Mouse (Mus musculus): ENCODE data around the gene Gm45713. TPM values are rescaled to one million over a fixed set of nuclear protein-coding genes. Genes with fewer than 3 reads are reported as not detected.

Gm45713 gene
- total RNA-seq, 1 experiment: 0.36 TPM

DNA sequence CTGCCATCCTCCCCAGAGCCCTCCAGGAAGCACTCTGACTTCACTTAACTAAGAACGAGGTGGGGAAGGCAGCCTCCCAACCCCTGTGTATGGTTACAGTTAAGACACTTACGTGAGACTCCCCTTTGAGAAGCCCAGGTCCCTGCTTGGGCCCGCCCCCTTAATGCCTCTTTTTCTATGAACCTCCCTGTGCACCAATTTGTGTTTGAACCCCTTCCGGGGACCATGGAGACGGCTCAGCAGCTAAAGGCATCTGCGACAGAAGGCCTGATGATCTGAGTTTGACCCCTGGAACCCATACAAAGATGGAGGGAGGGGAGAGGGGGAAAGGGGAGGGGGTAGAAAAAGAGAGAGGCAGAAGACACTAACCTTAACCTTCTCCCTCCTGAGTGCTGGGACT, 29.6 kb downstream of the Gm45713 start:
- no peak for DNase-seq (ENCODE audit: low read depth, low spot score)

DNA sequence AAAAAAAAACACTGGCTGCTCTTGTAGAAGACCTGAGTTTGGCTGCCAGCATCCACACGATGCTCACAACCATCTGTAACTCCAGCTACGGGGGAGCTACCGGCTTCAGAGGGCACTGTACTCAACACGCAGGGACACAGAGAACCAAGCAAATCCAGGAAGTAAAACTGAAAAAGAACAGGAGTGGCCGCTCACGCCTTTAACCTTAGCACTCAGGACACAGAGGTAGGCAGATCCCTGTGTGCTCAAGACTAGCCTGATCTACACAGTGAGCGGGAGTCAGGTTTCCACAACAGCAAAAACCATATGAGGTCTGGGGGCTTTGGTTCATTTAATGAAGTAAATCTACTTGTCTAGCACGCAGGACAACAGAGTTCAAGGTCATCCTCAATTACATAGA, 30.5 kb downstream of the Gm45713 start:
- Histone ChIP-seq H3K9me3 (ENCODE audit: control insufficient read depth, insufficient read depth, low read depth, low read length) (no peaks in the 10 kb centered on the region), H3K9ac (ENCODE audit: insufficient read depth, low read depth, low read length, poor library complexity, severe bottlenecking) (peak overlapping the region; percentile 16; the same call in 1 of the 2 replicates), H3K4me1 (ENCODE audit: control insufficient read depth in 2 of 2, insufficient read depth in 2 of 2, low read length in 2 of 2, poor library complexity in 1 of 2) (peaks cover 3 to 18% of the 10 kb centered on the region in 2 experiments; a peak in 2 of 4 replicates), H3K27ac (ENCODE audit: insufficient read depth, low read depth, low read length, poor library complexity, severe bottlenecking) (no peak overlapping the region), H3K36me3 (ENCODE audit: control insufficient read depth, insufficient read depth, low read length, poor library complexity, severe bottlenecking) (no peaks in the 10 kb centered on the region), H3K4me3 (ENCODE audit: insufficient read depth in 1 of 2, low read depth in 1 of 2, low read length in 2 of 2, poor library complexity in 1 of 2, severe bottlenecking in 1 of 2) (no peak overlapping the region)
- TF ChIP-seq ZNF384 (IDR thresholded peaks at IDR 0.05; ENCODE audit: low read depth, low read length): no peak
- TF ChIP-seq CHD2 (IDR thresholded peaks at IDR 0.05; ENCODE audit: low read depth, low read length): no peak
- no peak for TF ChIP-seq HCFC1 (IDR thresholded peaks at IDR 0.05; ENCODE audit: borderline replicate concordance, insufficient read depth, low read length)
- no peak for TF ChIP-seq ZC3H11A (IDR thresholded peaks at IDR 0.05; ENCODE audit: borderline replicate concordance, low read depth, low read length)
- no peak for TF ChIP-seq MAFK (IDR thresholded peaks at IDR 0.05; ENCODE audit: insufficient read depth, low read depth, low read length)
- in situ Hi-C loops (cut with MboI; ENCODE audit: low sequenced_read_pairs in 2 of 2, unreplicated experiment in 2 of 2): no loop called here
- no peak for DNase-seq (ENCODE audit: low read depth, low spot score)

More for the DNA sequence above, 29.6 kb downstream of the Gm45713 start:
- peak overlapping the region; percentile 4 to 12; a peak in 1 of 4 replicates for H3K4me3 ChIP-seq (ENCODE audit: insufficient read depth in 1 of 2, low read depth in 1 of 2, low read length in 2 of 2, poor library complexity in 1 of 2, severe bottlenecking in 1 of 2)
- in situ Hi-C loops (cut with MboI; ENCODE audit: low sequenced_read_pairs in 2 of 2, unreplicated experiment in 2 of 2): no loop called here
- H3K9ac ChIP-seq (ENCODE audit: insufficient read depth, low read depth, low read length, poor library complexity, severe bottlenecking): no peak overlapping the region
- no peaks in the 10 kb centered on the region for H3K36me3 ChIP-seq (ENCODE audit: control insufficient read depth, insufficient read depth, low read length, poor library complexity, severe bottlenecking)
- H3K27ac ChIP-seq (ENCODE audit: insufficient read depth, low read depth, low read length, poor library complexity, severe bottlenecking): peak overlapping the region; percentile 18; the same call in 1 of the 2 replicates
- no peak for TF ChIP-seq HCFC1 (IDR thresholded peaks at IDR 0.05; ENCODE audit: borderline replicate concordance, insufficient read depth, low read length)
- no peak for TF ChIP-seq ZNF384 (IDR thresholded peaks at IDR 0.05; ENCODE audit: low read depth, low read length)
- TF ChIP-seq MAFK (IDR thresholded peaks at IDR 0.05; ENCODE audit: insufficient read depth, low read depth, low read length): no peak
- no peak for TF ChIP-seq ZC3H11A (IDR thresholded peaks at IDR 0.05; ENCODE audit: borderline replicate concordance, low read depth, low read length)
- TF ChIP-seq CHD2 (IDR thresholded peaks at IDR 0.05; ENCODE audit: low read depth, low read length): no peak
- peaks cover 4 to 23% of the 10 kb centered on the region in 2 experiments; a peak in 3 of 4 replicates for H3K4me1 ChIP-seq (ENCODE audit: control insufficient read depth in 2 of 2, insufficient read depth in 2 of 2, low read length in 2 of 2, poor library complexity in 1 of 2)
- no peaks in the 10 kb centered on the region for H3K9me3 ChIP-seq (ENCODE audit: control insufficient read depth, insufficient read depth, low read depth, low read length)

DNA sequence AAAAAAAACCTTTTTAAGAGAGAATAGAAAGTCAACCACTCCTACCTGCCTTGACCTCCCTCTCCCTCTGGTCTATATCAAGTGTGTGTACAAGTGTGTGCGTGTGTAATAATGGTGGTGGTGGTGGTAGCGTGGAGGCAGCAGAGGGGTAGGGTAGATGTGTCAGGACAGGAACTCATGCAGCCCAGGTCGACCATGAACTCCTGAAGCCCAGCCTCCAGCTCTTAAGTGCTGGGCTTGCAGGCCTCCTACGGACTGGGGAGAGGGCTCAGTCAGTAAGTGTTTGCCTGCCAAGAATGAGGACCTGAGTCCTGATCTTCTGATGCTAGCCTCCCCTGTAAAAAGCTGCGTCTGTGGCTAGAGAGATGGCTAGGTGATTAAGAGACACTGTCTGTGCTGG, 31.1 kb downstream of the Gm45713 start:
- H3K27ac ChIP-seq (ENCODE audit: insufficient read depth, low read depth, low read length, poor library complexity, severe bottlenecking): no peak overlapping the region
- H3K36me3 ChIP-seq (ENCODE audit: control insufficient read depth, insufficient read depth, low read length, poor library complexity, severe bottlenecking): no peaks in the 10 kb centered on the region
- H3K4me1 ChIP-seq (ENCODE audit: control insufficient read depth in 2 of 2, insufficient read depth in 2 of 2, low read length in 2 of 2, poor library complexity in 1 of 2): peaks cover 3 to 16% of the 10 kb centered on the region in 2 experiments; a peak in 2 of 4 replicates
- no peak for DNase-seq (ENCODE audit: low read depth, low spot score)
- H3K9me3 ChIP-seq (ENCODE audit: control insufficient read depth, insufficient read depth, low read depth, low read length): no peaks in the 10 kb centered on the region
- in situ Hi-C loops (cut with MboI; ENCODE audit: low sequenced_read_pairs in 2 of 2, unreplicated experiment in 2 of 2): no loop called here
- no peak overlapping the region for H3K9ac ChIP-seq (ENCODE audit: insufficient read depth, low read depth, low read length, poor library complexity, severe bottlenecking)
- no peak for TF ChIP-seq ZNF384 (IDR thresholded peaks at IDR 0.05; ENCODE audit: low read depth, low read length)
- no peak for TF ChIP-seq CHD2 (IDR thresholded peaks at IDR 0.05; ENCODE audit: low read depth, low read length)
- TF ChIP-seq HCFC1 (IDR thresholded peaks at IDR 0.05; ENCODE audit: borderline replicate concordance, insufficient read depth, low read length): no peak
- TF ChIP-seq ZC3H11A (IDR thresholded peaks at IDR 0.05; ENCODE audit: borderline replicate concordance, low read depth, low read length): no peak
- TF ChIP-seq MAFK (IDR thresholded peaks at IDR 0.05; ENCODE audit: insufficient read depth, low read depth, low read length): no peak
- no peak overlapping the region for H3K4me3 ChIP-seq (ENCODE audit: insufficient read depth in 1 of 2, low read depth in 1 of 2, low read length in 2 of 2, poor library complexity in 1 of 2, severe bottlenecking in 1 of 2)

DNA sequence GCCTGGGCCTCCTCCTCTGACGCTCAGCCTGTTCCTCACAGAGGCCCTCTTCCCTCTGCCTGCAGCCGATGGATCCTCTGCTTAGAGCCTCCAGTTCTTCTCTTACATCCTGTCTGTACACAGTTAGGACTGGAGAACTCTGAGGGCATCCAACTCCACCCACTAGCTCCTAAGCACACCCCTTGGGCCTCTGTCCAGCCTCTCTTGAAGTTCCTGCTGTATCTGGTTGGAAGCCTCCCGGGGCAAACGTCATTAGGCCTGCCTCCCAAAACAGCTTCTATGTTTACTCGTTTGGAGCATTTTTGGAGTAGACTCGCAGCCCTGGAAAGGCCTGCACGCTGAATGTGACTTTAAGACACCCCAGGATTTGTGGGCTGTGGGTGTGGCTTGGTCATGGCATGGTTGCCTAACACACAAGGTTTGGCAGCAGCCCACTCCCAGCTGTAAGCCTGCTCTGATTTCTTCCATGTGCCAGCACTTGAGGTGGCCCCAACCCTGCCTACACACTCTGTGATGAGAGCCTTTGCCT, 32.3 kb downstream of the Gm45713 start, which contains the start of gene Fcgrt:
Gene Fcgrt, minus strand, starts transcription at position 200 of the 529 bp plus-strand sequence.
- no peak within 1 kb of the TSS for H3K27ac ChIP-seq (ENCODE audit: insufficient read depth, low read depth, low read length, poor library complexity, severe bottlenecking)
- in situ Hi-C loops (cut with MboI; ENCODE audit: low sequenced_read_pairs in 2 of 2, unreplicated experiment in 2 of 2): no loop called here
- no peak within 1 kb of the TSS for H3K9ac ChIP-seq (ENCODE audit: insufficient read depth, low read depth, low read length, poor library complexity, severe bottlenecking)
- no peak within 1 kb of the TSS for H3K4me3 ChIP-seq (ENCODE audit: insufficient read depth in 1 of 2, low read depth in 1 of 2, low read length in 2 of 2, poor library complexity in 1 of 2, severe bottlenecking in 1 of 2)
- no peaks in the 10 kb centered on the region for H3K36me3 ChIP-seq (ENCODE audit: control insufficient read depth, insufficient read depth, low read length, poor library complexity, severe bottlenecking)
- TF ChIP-seq CHD2 (IDR thresholded peaks at IDR 0.05; ENCODE audit: low read depth, low read length): no peak
- no peak for TF ChIP-seq ZNF384 (IDR thresholded peaks at IDR 0.05; ENCODE audit: low read depth, low read length)
- TF ChIP-seq HCFC1 (IDR thresholded peaks at IDR 0.05; ENCODE audit: borderline replicate concordance, insufficient read depth, low read length): no peak
- no peak for TF ChIP-seq ZC3H11A (IDR thresholded peaks at IDR 0.05; ENCODE audit: borderline replicate concordance, low read depth, low read length)
- TF ChIP-seq MAFK (IDR thresholded peaks at IDR 0.05; ENCODE audit: insufficient read depth, low read depth, low read length): no peak
- H3K9me3 ChIP-seq (ENCODE audit: control insufficient read depth, insufficient read depth, low read depth, low read length): no peaks in the 10 kb centered on the region
- peaks cover 3 to 16% of the 10 kb centered on the region in 2 experiments; a peak in 2 of 4 replicates for H3K4me1 ChIP-seq (ENCODE audit: control insufficient read depth in 2 of 2, insufficient read depth in 2 of 2, low read length in 2 of 2, poor library complexity in 1 of 2)
- DNase-seq (ENCODE audit: low read depth, low spot score): no peak

All from ES-E14 (cell line).